Mouse (Mus musculus) heart, embryonic 10.5 days (tissue): ENCODE data around the gene Vegfd. TPM values are rescaled to one million over a fixed set of nuclear protein-coding genes. Genes with fewer than 3 reads are reported as not detected.

Source experiments
- DNase-seq: peaks from one replicate; pipeline ENCODE4 v3.0.0-alpha.2; 2017; ENCODE audit warnings: low spot score
- H3K27ac ChIP-seq: fragments of 300-500 bp; sonication (generic); 2 replicates; pipeline ENCODE4 v1.5.1; 2016; ENCODE audit warnings: mild to moderate bottlenecking
- H3K27me3 ChIP-seq: fragments of 300-500 bp; sonication (generic); 2 replicates; pipeline ENCODE4 v1.6.1; 2016; ENCODE audit warnings: mild to moderate bottlenecking; ENCODE audit not compliant: poor library complexity, insufficient read depth, severe bottlenecking
- H3K36me3 ChIP-seq: fragments of 300-500 bp; sonication (generic); 2 replicates; pipeline ENCODE4 v1.6.1; 2016; ENCODE audit warnings: mild to moderate bottlenecking, moderate library complexity
- H3K4me1 ChIP-seq: fragments of 300-500 bp; sonication (generic); 2 replicates; pipeline ENCODE4 v1.6.1; 2016; ENCODE audit warnings: mild to moderate bottlenecking
- H3K4me3 ChIP-seq: fragments of 300-500 bp; sonication (generic); 2 replicates; pipeline ENCODE4 v1.5.1; 2016; ENCODE audit warnings: mild to moderate bottlenecking, moderate library complexity
- H3K9me3 ChIP-seq: fragments of 300-500 bp; sonication (generic); 2 replicates; pipeline ENCODE4 v1.6.1; 2016; ENCODE audit warnings: mild to moderate bottlenecking, moderate library complexity
- WGBS: fragments of 180-500 bp; shearing (Covaris S2); methylation state at CpG from one replicate; pipeline ENCODE4 v1.1.7; 2016; 5-methylcytosine and 5-hydroxymethylcytosine counted together
- polyA plus RNA-seq: library from polyadenylated mRNA; unstranded; fragments of >200 nt; fragmentation: Nextera tagmentation; extraction: Ambion mirVana; gene quantifications from 2 replicates; pipeline ENCODE4 v1.2.1, GENCODE M21; 2016

Gene Vegfd
- polyA plus RNA-seq, 1 experiment from 2014 or later, result 1.2 TPM

GRCm38 (mm10) chrX:164428224-164428623 lies 55.0 kb downstream of the Vegfd start:
- Histone ChIP-seq H3K36me3 (peaks cover 31% of the 10 kb centered on the region; the same call in 1 of the 2 replicates), H3K27ac (no peak overlapping the region), H3K9me3 (no peaks in the 10 kb centered on the region), H3K4me1 (no peaks in the 10 kb centered on the region), H3K27me3 (no peaks in the 10 kb centered on the region), H3K4me3 (no peak overlapping the region)
- WGBS, result 73% methylated on average over 2 of the region's 2 CpGs
- no peak for DNase-seq

- no peaks in the 10 kb centered on the region for H3K9me3 ChIP-seq
- H3K36me3 ChIP-seq, result peaks cover 36% of the 10 kb centered on the region; the same call in 1 of the 2 replicates
- no peaks in the 10 kb centered on the region for H3K4me1 ChIP-seq
- no peak overlapping the region for H3K27ac ChIP-seq
- DNase-seq, result no peak
- 83% methylated on average over 6 of the region's 6 CpGs for WGBS
- no peaks in the 10 kb centered on the region for H3K27me3 ChIP-seq
- no peak overlapping the region for H3K4me3 ChIP-seq
These were observed 57.4 kb downstream of the Vegfd start for GRCm38 (mm10) chrX:164430621-164431020.

DNA sequence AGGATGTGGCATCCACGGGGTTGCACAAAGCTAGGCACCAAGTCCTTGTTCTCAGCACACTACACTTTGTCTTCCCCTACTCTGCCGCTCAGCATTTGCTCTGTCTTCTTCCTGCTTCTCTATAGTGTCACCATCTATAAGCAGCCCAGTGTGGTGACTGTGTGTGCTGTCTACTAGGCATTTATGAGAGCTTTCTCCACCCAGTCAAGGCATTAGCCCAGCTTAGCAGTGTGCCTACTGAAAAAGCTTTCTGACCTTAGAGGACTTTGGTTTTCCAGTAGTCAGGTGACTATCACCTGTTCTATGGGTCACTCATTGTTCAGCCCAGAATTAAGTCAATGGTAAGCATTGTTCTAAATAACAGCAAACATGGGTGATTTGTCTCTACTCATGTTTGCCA lies 58.0 kb downstream of the Vegfd start:
- Histone ChIP-seq H3K36me3 (peaks cover 35% of the 10 kb centered on the region; the same call in 1 of the 2 replicates), H3K4me1 (no peaks in the 10 kb centered on the region), H3K9me3 (no peaks in the 10 kb centered on the region), H3K27ac (no peak overlapping the region), H3K4me3 (no peak overlapping the region), H3K27me3 (no peaks in the 10 kb centered on the region)
- WGBS, result 81% methylated on average over 2 of the region's 2 CpGs
- no peak for DNase-seq

GRCm38 (mm10) chrX:164431541-164431940 lies 58.4 kb downstream of the Vegfd start:
- H3K27me3 ChIP-seq, result no peaks in the 10 kb centered on the region
- H3K9me3 ChIP-seq, result no peaks in the 10 kb centered on the region
- no peak overlapping the region for H3K27ac ChIP-seq
- peaks cover 35% of the 10 kb centered on the region; the same call in 1 of the 2 replicates for H3K36me3 ChIP-seq
- WGBS, result 84% methylated on average over 6 of the region's 6 CpGs
- H3K4me3 ChIP-seq, result no peak overlapping the region
- no peaks in the 10 kb centered on the region for H3K4me1 ChIP-seq
- DNase-seq, result no peak

DNA sequence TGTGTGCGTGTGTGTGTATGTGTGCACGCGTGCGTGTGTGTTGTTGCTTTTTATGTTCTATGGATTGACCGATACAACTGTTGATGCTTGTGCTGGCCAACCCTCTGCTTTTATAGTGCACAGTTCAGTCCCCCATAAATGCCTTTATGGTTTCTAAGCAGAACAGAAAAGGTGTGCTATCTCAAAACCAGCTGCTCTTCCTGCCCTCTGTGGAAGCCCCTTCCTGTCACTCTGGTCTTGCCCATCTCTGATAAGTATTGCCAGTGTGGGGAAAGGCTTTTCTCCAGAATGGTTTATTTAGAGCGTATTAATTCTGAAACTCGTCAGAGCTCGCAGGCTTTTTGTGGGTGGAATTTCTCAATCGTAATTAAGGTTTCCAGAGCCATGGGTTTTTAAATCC lies 59.5 kb downstream of the Vegfd start:
- Histone ChIP-seq H3K9me3 (no peaks in the 10 kb centered on the region), H3K27me3 (no peaks in the 10 kb centered on the region), H3K4me3 (no peak overlapping the region), H3K27ac (no peak overlapping the region), H3K4me1 (no peaks in the 10 kb centered on the region), H3K36me3 (peaks cover 35% of the 10 kb centered on the region; the same call in 1 of the 2 replicates)
- no peak for DNase-seq
- 91% methylated on average over 9 of the region's 9 CpGs for WGBS

- DNase-seq, result no peak
- Histone ChIP-seq H3K27ac (no peak within 1 kb of the TSS), H3K9me3 (no peaks in the 10 kb centered on the region), H3K36me3 (peaks cover 20% of the 10 kb centered on the region; the same call in 1 of the 2 replicates), H3K4me1 (no peaks in the 10 kb centered on the region), H3K27me3 (0 out of 2 replicates have a peak, but pooled peaks cover under 1% of the 10 kb centered on the region), H3K4me3 (no peak within 1 kb of the TSS)
- 68% methylated on average over 8 of the region's 8 CpGs for WGBS
These were observed 63.5 kb downstream of the Vegfd start, which contains the start of gene Asb11 for GRCm38 (mm10) chrX:164436709-164437108. Gene Asb11 (plus strand): TSS chrX:164436994.

- peaks cover 6% of the 10 kb centered on the region; the same call in 1 of the 2 replicates for H3K27me3 ChIP-seq
- 77% methylated on average over 7 of the region's 7 CpGs for WGBS
- no peak overlapping the region for H3K4me3 ChIP-seq
These were observed 66.3 kb downstream of the Vegfd start for GRCm38 (mm10) chrX:164439462-164439861.

DNA sequence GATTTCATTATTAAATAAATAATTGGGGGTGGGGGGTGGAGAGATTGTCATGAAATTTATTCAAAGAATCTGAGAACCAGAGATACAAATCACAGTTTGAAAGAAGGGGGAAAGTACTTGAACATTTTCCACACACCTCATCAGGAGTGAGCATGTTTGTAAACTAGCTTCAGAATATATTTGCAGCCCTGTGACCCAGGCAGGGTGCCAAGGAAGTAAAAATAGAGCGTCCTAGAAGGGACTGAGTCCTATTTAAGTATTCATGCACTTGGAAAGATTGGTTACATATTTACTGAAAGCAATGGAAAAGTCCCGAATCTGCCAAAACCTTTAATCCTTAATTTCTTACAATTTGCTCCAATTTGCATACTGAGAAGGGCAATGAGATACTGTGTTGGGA lies 67.0 kb downstream of the Vegfd start:
- no peak for DNase-seq
- 64% methylated on average over 2 of the region's 2 CpGs for WGBS
- Histone ChIP-seq H3K4me1 (no peaks in the 10 kb centered on the region), H3K9me3 (no peaks in the 10 kb centered on the region), H3K4me3 (no peak overlapping the region), H3K27ac (no peak overlapping the region), H3K27me3 (peaks cover 6% of the 10 kb centered on the region; the same call in 1 of the 2 replicates), H3K36me3 (no peaks in the 10 kb centered on the region)

More at GRCm38 (mm10) chrX:164439462-164439861, 66.3 kb downstream of the Vegfd start:
- Histone ChIP-seq H3K36me3 (0 out of 2 replicates have a peak, but pooled peaks cover 2% of the 10 kb centered on the region), H3K4me1 (no peaks in the 10 kb centered on the region), H3K27ac (no peak overlapping the region), H3K9me3 (no peaks in the 10 kb centered on the region)
- no peak for DNase-seq

GRCm38 (mm10) chrX:164440703-164441102 lies 67.5 kb downstream of the Vegfd start:
- peaks cover 6% of the 10 kb centered on the region; the same call in 1 of the 2 replicates for H3K27me3 ChIP-seq
- no peak overlapping the region for H3K4me3 ChIP-seq
- H3K4me1 ChIP-seq, result no peaks in the 10 kb centered on the region
- DNase-seq, result no peak
- H3K27ac ChIP-seq, result no peak overlapping the region
- no peaks in the 10 kb centered on the region for H3K9me3 ChIP-seq
- no peaks in the 10 kb centered on the region for H3K36me3 ChIP-seq
- whole genome bisulfite sequencing, result 65% methylated on average over 3 of the region's 3 CpGs

- Histone ChIP-seq H3K4me3 (no peak overlapping the region), H3K27me3 (peaks cover 6% of the 10 kb centered on the region; the same call in 1 of the 2 replicates), H3K36me3 (no peaks in the 10 kb centered on the region), H3K4me1 (no peaks in the 10 kb centered on the region), H3K27ac (no peak overlapping the region), H3K9me3 (no peaks in the 10 kb centered on the region)
- DNase-seq, result no peak
- WGBS, result 80% methylated on average over 3 of the region's 3 CpGs
These were observed 68.1 kb downstream of the Vegfd start for GRCm38 (mm10) chrX:164441306-164441705.

DNA sequence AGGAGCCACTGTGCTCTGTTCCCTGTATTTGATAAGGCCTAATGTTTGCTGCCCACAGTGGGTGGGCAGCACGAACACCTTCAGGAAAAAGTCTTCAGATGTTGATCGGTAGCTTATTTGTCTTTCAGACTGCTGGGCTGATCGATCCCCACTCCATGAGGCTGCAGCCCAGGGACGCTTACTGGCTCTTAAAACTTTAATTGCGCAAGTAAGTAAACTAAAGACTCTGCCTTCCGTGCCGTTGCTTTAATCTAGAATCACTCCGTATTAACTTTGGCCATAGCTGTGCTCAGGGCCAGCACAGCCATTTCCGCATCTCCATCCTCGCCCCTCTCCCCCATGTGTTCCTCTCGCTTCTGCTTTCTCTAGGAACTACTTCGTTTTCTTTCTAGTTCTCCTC lies 72.4 kb downstream of the Vegfd start:
- no peaks in the 10 kb centered on the region for H3K4me1 ChIP-seq
- H3K4me3 ChIP-seq, result no peak overlapping the region
- no peak for DNase-seq
- no peak overlapping the region for H3K27ac ChIP-seq
- peaks cover 6% of the 10 kb centered on the region; the same call in 1 of the 2 replicates for H3K27me3 ChIP-seq
- 85% methylated on average over 12 of the region's 12 CpGs for WGBS
- H3K36me3 ChIP-seq, result no peaks in the 10 kb centered on the region
- no peaks in the 10 kb centered on the region for H3K9me3 ChIP-seq

- no peak overlapping the region for H3K27ac ChIP-seq
- 69% methylated on average over 10 of the region's 10 CpGs for WGBS
- H3K9me3 ChIP-seq, result no peaks in the 10 kb centered on the region
- peaks cover 6% of the 10 kb centered on the region; the same call in 1 of the 2 replicates for H3K27me3 ChIP-seq
- DNase-seq, result no peak
- no peaks in the 10 kb centered on the region for H3K4me1 ChIP-seq
- no peak overlapping the region for H3K4me3 ChIP-seq
- H3K36me3 ChIP-seq, result no peaks in the 10 kb centered on the region
These were observed 73.0 kb downstream of the Vegfd start for GRCm38 (mm10) chrX:164446106-164446551.

GRCm38 (mm10) chrX:164446835-164447681 lies 73.9 kb downstream of the Vegfd start:
- no peak overlapping the region for H3K4me3 ChIP-seq
- H3K27me3 ChIP-seq, result peaks cover 2% of the 10 kb centered on the region; the same call in 1 of the 2 replicates
- H3K27ac ChIP-seq, result no peak overlapping the region
- H3K4me1 ChIP-seq, result no peaks in the 10 kb centered on the region
- no peaks in the 10 kb centered on the region for H3K9me3 ChIP-seq
- no peaks in the 10 kb centered on the region for H3K36me3 ChIP-seq
- no peak for DNase-seq
- WGBS, result 81% methylated on average over 9 of the region's 9 CpGs
